Mouse (Mus musculus): ENCODE measurements around the gene Clec4d. TPM values are rescaled to one million over a fixed set of nuclear protein-coding genes. Genes with fewer than 3 reads are reported as not detected.
"Not testable (repeated sequence)": the region's sequence is repeated elsewhere in the genome, so short reads cannot be mapped to it uniquely, and the experiment has no call there.

The Clec4d gene
- not detected in 2 replicates for polyA plus RNA-seq (2016; fragmentation: Nextera tagmentation; extraction: Ambion mirVana)

DNA sequence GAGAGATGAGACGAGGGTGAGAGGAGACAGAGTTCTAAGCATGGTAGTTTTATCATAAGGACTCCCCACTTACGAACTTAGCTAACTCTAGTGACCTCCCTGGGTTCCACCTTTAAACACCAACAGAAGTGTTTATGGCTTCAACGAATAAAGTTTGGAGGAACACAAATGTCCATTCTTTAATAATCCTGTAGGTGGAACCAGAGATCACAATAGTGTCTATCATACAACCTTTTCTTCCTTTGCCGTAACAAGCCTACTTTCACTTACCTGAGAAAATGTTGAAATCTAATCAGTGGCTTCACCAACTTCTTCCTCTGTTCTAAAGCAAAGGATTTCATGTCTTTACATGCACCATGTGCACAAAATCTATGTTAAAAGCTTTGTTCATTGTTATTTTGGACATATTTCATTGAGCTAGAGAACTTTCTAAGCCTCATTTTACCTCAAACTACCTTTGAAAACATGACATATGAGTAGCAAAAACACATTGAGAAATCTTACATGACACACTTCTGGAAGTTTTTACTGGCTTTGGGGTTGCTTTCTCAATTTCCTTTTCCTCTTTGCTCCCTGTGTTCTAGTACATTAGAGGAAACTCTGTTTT is at the start of gene Clec4d:
Gene Clec4d (plus strand): TSS at position 557 of the 607 bp plus-strand sequence.
- no peak within 1 kb of the TSS for H3K27ac ChIP-seq
- 74% methylated on average over 4 of the region's 4 CpGs for whole genome bisulfite sequencing
- no peak within 1 kb of the TSS for H3K4me3 ChIP-seq

GRCm38 (mm10) chr6:123227519-123228166 is 34.3 kb upstream of the Clec4d start:
- no peaks in the 10 kb centered on the region for H3K9me3 ChIP-seq
- no peaks in the 10 kb centered on the region for H3K27me3 ChIP-seq (ENCODE audit: poor library complexity, severe bottlenecking)
- no peak for DNase-seq (ENCODE audit: extremely low spot score, low spot score)
- H3K27ac ChIP-seq: no peak overlapping the region
- WGBS: 76% methylated on average over 2 of the region's 2 CpGs
- no peaks in the 10 kb centered on the region for H3K4me1 ChIP-seq
- no peaks in the 10 kb centered on the region for H3K36me3 ChIP-seq (replicated peaks)
- H3K4me3 ChIP-seq: no peak overlapping the region

More for the DNA sequence above, at the start of gene Clec4d:
- Histone ChIP-seq H3K9me3 (no peaks in the 10 kb centered on the region), H3K4me1 (no peaks in the 10 kb centered on the region), H3K27me3 (ENCODE audit: poor library complexity, severe bottlenecking) (no peaks in the 10 kb centered on the region), H3K36me3 (replicated peaks) (no peaks in the 10 kb centered on the region)
- DNase-seq (ENCODE audit: extremely low spot score, low spot score): no peak

- 83% methylated on average over 3 of the region's 3 CpGs for WGBS
Measured at GRCm38 (mm10) chr6:123229644-123230043, 32.3 kb upstream of the Clec4d start, which contains the start of gene Clec4n. Gene Clec4n (plus strand): TSS chr6:123229843.

GRCm38 (mm10) chr6:123231149-123231548 is 30.8 kb upstream of the Clec4d start:
- WGBS: 74% methylated on average over 2 of the region's 2 CpGs
- H3K4me3 ChIP-seq: no peak overlapping the region
- H3K27ac ChIP-seq: no peak overlapping the region
- no peaks in the 10 kb centered on the region for H3K36me3 ChIP-seq (replicated peaks)
- H3K27me3 ChIP-seq (ENCODE audit: poor library complexity, severe bottlenecking): no peaks in the 10 kb centered on the region
- no peak for DNase-seq (ENCODE audit: extremely low spot score, low spot score)
- no peaks in the 10 kb centered on the region for H3K4me1 ChIP-seq
- H3K9me3 ChIP-seq: no peaks in the 10 kb centered on the region

More at GRCm38 (mm10) chr6:123229644-123230043, 32.3 kb upstream of the Clec4d start, which contains the start of gene Clec4n:
- H3K27ac ChIP-seq: no peak within 1 kb of the TSS
- no peak for DNase-seq (ENCODE audit: extremely low spot score, low spot score)
- H3K4me1 ChIP-seq: no peaks in the 10 kb centered on the region
- H3K36me3 ChIP-seq (replicated peaks): no peaks in the 10 kb centered on the region
- H3K9me3 ChIP-seq: no peaks in the 10 kb centered on the region
- H3K4me3 ChIP-seq: no peak within 1 kb of the TSS
- H3K27me3 ChIP-seq (ENCODE audit: poor library complexity, severe bottlenecking): no peaks in the 10 kb centered on the region

- Histone ChIP-seq H3K4me3 (no peak overlapping the region), H3K27ac (no peak overlapping the region), H3K36me3 (replicated peaks) (no peaks in the 10 kb centered on the region), H3K27me3 (ENCODE audit: poor library complexity, severe bottlenecking) (no peaks in the 10 kb centered on the region), H3K9me3 (no peaks in the 10 kb centered on the region), H3K4me1 (no peaks in the 10 kb centered on the region)
- no peak for DNase-seq (ENCODE audit: extremely low spot score, low spot score)
Measured at GRCm38 (mm10) chr6:123237582-123237981, 24.3 kb upstream of the Clec4d start.

GRCm38 (mm10) chr6:123244201-123244600 is 17.7 kb upstream of the Clec4d start:
- no peaks in the 10 kb centered on the region for H3K27me3 ChIP-seq (ENCODE audit: poor library complexity, severe bottlenecking)
- H3K4me3 ChIP-seq: no peak overlapping the region
- H3K36me3 ChIP-seq (replicated peaks): no peaks in the 10 kb centered on the region
- WGBS: 93% methylated on average over 5 of the region's 5 CpGs
- no peaks in the 10 kb centered on the region for H3K4me1 ChIP-seq
- H3K9me3 ChIP-seq: no peaks in the 10 kb centered on the region
- H3K27ac ChIP-seq: no peak overlapping the region
- no peak for DNase-seq (ENCODE audit: extremely low spot score, low spot score)

- not testable (repeated sequence) for H3K4me3 ChIP-seq; H3K27me3 ChIP-seq (ENCODE audit: poor library complexity, severe bottlenecking); H3K27ac ChIP-seq; H3K4me1 ChIP-seq; H3K9me3 ChIP-seq; DNase-seq (ENCODE audit: extremely low spot score, low spot score); H3K36me3 ChIP-seq (replicated peaks)
- 86% methylated on average over 2 of the region's 2 CpGs for WGBS
Measured at GRCm38 (mm10) chr6:123248862-123249261, 13.0 kb upstream of the Clec4d start.

GRCm38 (mm10) chr6:123252735-123253134 is 9.2 kb upstream of the Clec4d start:
- Histone ChIP-seq H3K36me3 (replicated peaks) (no peaks in the 10 kb centered on the region), H3K4me3 (no peak overlapping the region)
- no peak for DNase-seq (ENCODE audit: extremely low spot score, low spot score)

DNA sequence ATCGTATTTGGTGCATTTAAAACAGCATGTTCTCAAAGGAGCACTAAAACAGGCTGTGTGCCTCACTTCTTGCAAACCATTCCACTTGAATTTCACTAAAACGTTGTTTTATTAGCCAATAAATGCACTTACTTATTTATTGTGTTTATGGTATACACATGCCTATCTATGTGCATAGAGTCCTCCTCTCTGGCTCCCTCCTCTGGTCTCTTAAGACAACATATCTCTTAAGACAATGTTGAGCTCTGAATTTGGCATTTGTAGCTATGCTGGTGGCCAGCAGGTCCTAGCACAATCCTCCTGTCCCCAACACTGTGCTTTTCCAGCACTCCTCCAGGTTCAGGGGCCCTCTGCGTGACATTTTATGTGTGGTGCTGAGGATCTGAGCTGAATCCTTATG is 3.0 kb upstream of the Clec4d start:
- H3K36me3 ChIP-seq (replicated peaks): no peaks in the 10 kb centered on the region
- 82% methylated on average over 3 of the region's 3 CpGs for WGBS
- H3K9me3 ChIP-seq: no peaks in the 10 kb centered on the region
- H3K4me1 ChIP-seq: no peaks in the 10 kb centered on the region
- H3K27ac ChIP-seq: no peak overlapping the region
- DNase-seq (ENCODE audit: extremely low spot score, low spot score): no peak
- H3K4me3 ChIP-seq: no peak overlapping the region
- no peaks in the 10 kb centered on the region for H3K27me3 ChIP-seq (ENCODE audit: poor library complexity, severe bottlenecking)

More at GRCm38 (mm10) chr6:123252735-123253134, 9.2 kb upstream of the Clec4d start:
- no peaks in the 10 kb centered on the region for H3K27me3 ChIP-seq (ENCODE audit: poor library complexity, severe bottlenecking)
- H3K9me3 ChIP-seq: peaks cover 4% of the 10 kb centered on the region; the same call in 1 of the 2 replicates
- no peak overlapping the region for H3K27ac ChIP-seq
- H3K4me1 ChIP-seq: no peaks in the 10 kb centered on the region

DNA sequence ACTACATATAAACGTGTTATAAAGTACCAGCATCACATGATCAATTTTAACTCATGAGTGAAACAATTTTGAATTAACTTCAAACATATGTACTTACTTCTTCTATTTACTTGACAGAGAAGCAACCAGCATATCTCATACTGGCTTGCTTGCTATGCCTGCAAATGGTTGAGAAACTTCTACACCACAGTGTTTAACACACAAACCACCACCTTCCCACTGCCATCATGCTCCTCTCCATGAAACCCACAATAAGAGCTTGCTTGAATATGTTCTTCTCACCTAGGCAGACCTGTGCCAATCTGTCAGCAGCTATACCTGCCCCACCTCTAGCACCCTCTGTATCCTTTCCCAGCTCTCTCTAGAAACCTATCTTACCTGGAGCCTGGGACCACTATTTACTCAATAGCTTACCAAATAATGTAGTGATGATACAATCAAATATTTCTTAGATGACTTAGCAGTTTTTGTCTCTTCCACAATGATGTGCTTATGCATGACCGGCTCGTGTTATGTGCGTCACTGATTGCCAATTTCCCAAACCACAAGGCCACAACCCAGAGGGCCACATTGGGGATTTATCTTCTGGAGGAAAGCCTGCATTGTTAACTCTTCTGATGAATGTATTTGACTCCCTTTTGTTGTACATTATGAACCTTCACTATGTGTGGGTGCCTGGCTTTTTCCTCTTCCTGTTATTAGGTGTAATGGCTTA is 1.9 kb upstream of the Clec4d start:
- 91% methylated on average over 4 of the region's 4 CpGs for WGBS
- Histone ChIP-seq H3K9me3 (no peaks in the 10 kb centered on the region), H3K27me3 (ENCODE audit: poor library complexity, severe bottlenecking) (no peaks in the 10 kb centered on the region), H3K4me1 (no peaks in the 10 kb centered on the region), H3K36me3 (replicated peaks) (no peaks in the 10 kb centered on the region), H3K4me3 (no peak overlapping the region), H3K27ac (no peak overlapping the region)
- no peak for DNase-seq (ENCODE audit: extremely low spot score, low spot score)

- H3K27ac ChIP-seq: no peak overlapping the region
- no peaks in the 10 kb centered on the region for H3K9me3 ChIP-seq
- no peak overlapping the region for H3K4me3 ChIP-seq
- H3K36me3 ChIP-seq (replicated peaks): no peaks in the 10 kb centered on the region
- H3K4me1 ChIP-seq: no peaks in the 10 kb centered on the region
- WGBS: 85% methylated on average over 1 of the region's 1 CpGs
- no peak for DNase-seq (ENCODE audit: extremely low spot score, low spot score)
- H3K27me3 ChIP-seq (ENCODE audit: poor library complexity, severe bottlenecking): no peaks in the 10 kb centered on the region
Measured at GRCm38 (mm10) chr6:123260868-123261267, 1.0 kb upstream of the Clec4d start.

DNA sequence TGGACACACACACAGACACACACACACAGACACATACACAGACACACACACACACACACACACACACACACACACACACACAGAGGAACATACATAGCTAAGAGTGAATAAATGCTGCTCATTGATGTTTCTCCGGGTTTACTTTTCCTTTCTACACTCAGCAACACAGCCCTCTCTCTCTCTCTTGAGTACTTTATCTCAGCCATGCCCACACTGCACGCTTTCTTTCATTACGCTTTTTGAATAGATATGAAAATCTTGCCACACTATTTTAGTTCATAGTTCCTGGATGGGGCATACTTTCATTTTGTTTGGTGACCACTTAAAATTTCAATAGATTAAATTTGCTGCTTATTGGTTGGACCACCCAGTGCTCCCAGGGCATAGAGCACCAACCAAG is 2.3 kb downstream of the Clec4d start:
- Histone ChIP-seq H3K27ac (no peak overlapping the region), H3K4me1 (no peaks in the 10 kb centered on the region), H3K27me3 (ENCODE audit: poor library complexity, severe bottlenecking) (no peaks in the 10 kb centered on the region), H3K9me3 (no peaks in the 10 kb centered on the region), H3K36me3 (replicated peaks) (no peaks in the 10 kb centered on the region), H3K4me3 (no peak overlapping the region)
- WGBS: 93% methylated on average over 3 of the region's 3 CpGs
- no peak for DNase-seq (ENCODE audit: extremely low spot score, low spot score)

DNA sequence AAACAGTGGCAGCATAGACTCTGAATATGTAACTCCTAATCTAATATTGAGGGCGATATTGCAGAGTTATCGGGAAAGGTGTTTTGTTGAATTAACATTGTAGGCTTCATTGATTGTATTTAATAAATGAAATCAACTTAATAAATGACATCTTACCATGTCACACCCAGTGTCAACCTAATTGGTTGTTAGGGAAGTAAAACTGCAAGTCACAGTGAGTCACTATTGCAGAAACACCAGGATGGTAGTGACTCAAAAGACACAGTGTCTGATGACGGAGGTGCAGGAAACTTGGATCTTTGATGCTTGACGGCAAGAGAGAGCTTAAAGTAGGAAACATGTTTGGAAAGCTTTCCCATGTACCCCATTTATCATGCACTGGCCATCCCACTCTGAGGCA is 3.9 kb downstream of the Clec4d start:
- no peak for DNase-seq (ENCODE audit: extremely low spot score, low spot score)
- H3K4me1 ChIP-seq: no peaks in the 10 kb centered on the region
- no peaks in the 10 kb centered on the region for H3K36me3 ChIP-seq (replicated peaks)
- 93% methylated on average over 4 of the region's 4 CpGs for WGBS
- no peak overlapping the region for H3K4me3 ChIP-seq
- H3K27ac ChIP-seq: no peak overlapping the region
- no peaks in the 10 kb centered on the region for H3K9me3 ChIP-seq
- no peaks in the 10 kb centered on the region for H3K27me3 ChIP-seq (ENCODE audit: poor library complexity, severe bottlenecking)
